Mouse (Mus musculus) erythroblast, embryonic 14.5 days (primary cell): Measurements from ENCODE around the gene Iqcf5. TPM values are rescaled to one million over a fixed set of nuclear protein-coding genes. Genes with fewer than 3 reads are reported as not detected.
"Not testable (repeated sequence)": the region's sequence is repeated elsewhere in the genome, so short reads cannot be mapped to it uniquely, and the experiment has no call there.

Experiments
- H3K27me3 ChIP-seq: 2 replicates; pipeline ENCODE4 v1.6.1; 2012; ENCODE audit warnings: inconsistent platforms; ENCODE audit not compliant: control insufficient read depth
- H3K36me3 ChIP-seq: 2 replicates; pipeline ENCODE4 v1.6.1; 2012; ENCODE audit warnings: mild to moderate bottlenecking, inconsistent platforms; ENCODE audit not compliant: control insufficient read depth
- H3K4me1 ChIP-seq: 2 replicates; pipeline ENCODE4 v1.6.1; 2012; ENCODE audit warnings: inconsistent platforms; ENCODE audit not compliant: control insufficient read depth
- H3K4me3 ChIP-seq: replicated peaks from 2 replicates; pipeline ENCODE3; 2012; ENCODE audit warnings: moderate library complexity, mild to moderate bottlenecking, inconsistent platforms
- H3K9me3 ChIP-seq: 2 replicates; pipeline ENCODE4 v1.6.1; 2012; ENCODE audit warnings: low read length, inconsistent platforms, mixed read lengths; ENCODE audit not compliant: control insufficient read depth
- GATA1 ChIP-seq: IDR thresholded peaks from 2 replicates; pipeline ENCODE4 v1.6.1; 2012; ENCODE audit warnings: low read length, inconsistent platforms, mixed read lengths
- TAL1 ChIP-seq: IDR thresholded peaks from 3 replicates; pipeline ENCODE4 v1.6.1; 2012; ENCODE audit warnings: low read length, inconsistent platforms, mixed read lengths
- polyA plus RNA-seq: library from polyadenylated mRNA; stranded (reverse); fragments of >175 nt; gene quantifications from 2 replicates; pipeline ENCODE4 v1.2.3, GENCODE M21; 2012

The Iqcf5 gene
- polyA plus RNA-seq, 1 experiment: not detected

GRCm38 (mm10) chr9:106478101-106478500, 36.3 kb upstream of the Iqcf5 start:
- Histone ChIP-seq H3K9me3 (no peaks in the 10 kb centered on the region), H3K4me1 (peaks cover 46% of the 10 kb centered on the region), H3K4me3 (peak overlapping the region; percentile 69), H3K36me3 (peaks cover 32% of the 10 kb centered on the region), H3K27me3 (no peaks in the 10 kb centered on the region)
- TF ChIP-seq TAL1: no peak
- no peak for TF ChIP-seq GATA1

DNA sequence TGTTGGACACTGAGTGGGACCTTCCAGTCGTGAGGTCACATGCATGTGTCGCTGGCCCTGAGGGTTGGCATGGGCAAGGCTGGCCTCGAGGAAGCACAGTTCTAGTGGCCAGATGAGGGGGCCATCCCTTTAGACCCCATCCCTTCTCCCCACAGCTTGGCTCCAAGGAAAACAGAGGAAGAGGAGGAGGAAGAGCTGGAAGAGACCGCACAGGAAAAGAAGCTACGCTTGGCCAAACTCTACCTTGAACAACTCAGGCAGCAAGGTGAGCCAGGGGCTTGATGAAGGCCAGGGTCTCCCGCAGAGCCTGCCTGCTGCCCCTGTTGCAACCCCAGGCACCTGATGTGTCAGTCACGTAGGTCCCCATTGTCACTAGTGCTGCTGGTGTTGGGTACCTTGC, 33.8 kb upstream of the Iqcf5 start:
- Histone ChIP-seq H3K4me3 (no peak overlapping the region), H3K9me3 (no peaks in the 10 kb centered on the region), H3K36me3 (peaks cover 56% of the 10 kb centered on the region), H3K27me3 (no peaks in the 10 kb centered on the region), H3K4me1 (peaks cover 31% of the 10 kb centered on the region)
- no peak for TF ChIP-seq TAL1
- no peak for TF ChIP-seq GATA1

DNA sequence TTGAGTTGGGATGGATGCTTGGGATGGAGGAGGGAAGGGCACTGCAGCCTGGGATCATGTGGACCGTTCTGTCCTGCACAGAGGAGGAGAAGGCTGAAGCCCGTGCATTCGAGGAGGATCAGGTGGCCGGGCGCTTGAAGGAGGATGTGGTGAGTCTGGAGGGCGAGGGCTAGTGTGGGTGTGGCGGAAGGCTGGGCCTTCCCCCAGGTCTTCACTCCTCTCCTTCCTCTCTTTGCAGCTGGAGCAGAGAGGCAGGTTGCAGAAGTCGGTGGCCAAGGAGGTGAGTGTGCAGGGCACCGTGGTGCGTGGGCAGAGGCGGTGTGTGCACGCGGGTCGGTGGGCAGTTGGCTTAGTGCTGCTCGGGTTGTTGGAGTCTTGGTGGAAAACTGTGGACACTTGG, 33.3 kb upstream of the Iqcf5 start:
- no peak for TF ChIP-seq TAL1
- no peak for TF ChIP-seq GATA1
- peaks cover 25% of the 10 kb centered on the region for H3K4me1 ChIP-seq
- no peak overlapping the region for H3K4me3 ChIP-seq
- peaks cover 61% of the 10 kb centered on the region for H3K36me3 ChIP-seq
- H3K9me3 ChIP-seq: no peaks in the 10 kb centered on the region
- H3K27me3 ChIP-seq: no peaks in the 10 kb centered on the region

DNA sequence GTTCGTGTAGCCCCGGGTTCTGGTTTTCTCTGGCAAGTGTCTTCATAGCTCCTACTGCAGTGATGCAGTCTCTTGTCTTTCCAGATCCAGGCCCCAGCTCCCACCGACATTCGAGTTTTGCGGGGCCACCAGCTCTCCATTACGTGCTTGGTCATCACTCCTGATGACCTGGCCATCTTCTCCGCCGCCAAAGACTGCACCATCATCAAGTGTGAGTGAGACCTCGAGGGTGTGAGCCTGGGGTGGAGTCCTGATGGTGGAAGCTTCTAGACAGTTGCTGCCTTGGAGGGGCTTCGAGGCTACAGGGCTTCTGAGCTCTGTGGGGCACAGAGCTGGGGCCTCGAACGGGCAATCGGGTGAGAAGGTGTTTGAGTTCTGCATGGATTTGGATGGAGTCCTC, 32.7 kb upstream of the Iqcf5 start:
- H3K9me3 ChIP-seq: no peaks in the 10 kb centered on the region
- H3K36me3 ChIP-seq: peaks cover 61% of the 10 kb centered on the region
- H3K4me1 ChIP-seq: peaks cover 19% of the 10 kb centered on the region
- no peaks in the 10 kb centered on the region for H3K27me3 ChIP-seq
- H3K4me3 ChIP-seq: no peak overlapping the region
- TF ChIP-seq GATA1 (no peak), TAL1 (no peak)

DNA sequence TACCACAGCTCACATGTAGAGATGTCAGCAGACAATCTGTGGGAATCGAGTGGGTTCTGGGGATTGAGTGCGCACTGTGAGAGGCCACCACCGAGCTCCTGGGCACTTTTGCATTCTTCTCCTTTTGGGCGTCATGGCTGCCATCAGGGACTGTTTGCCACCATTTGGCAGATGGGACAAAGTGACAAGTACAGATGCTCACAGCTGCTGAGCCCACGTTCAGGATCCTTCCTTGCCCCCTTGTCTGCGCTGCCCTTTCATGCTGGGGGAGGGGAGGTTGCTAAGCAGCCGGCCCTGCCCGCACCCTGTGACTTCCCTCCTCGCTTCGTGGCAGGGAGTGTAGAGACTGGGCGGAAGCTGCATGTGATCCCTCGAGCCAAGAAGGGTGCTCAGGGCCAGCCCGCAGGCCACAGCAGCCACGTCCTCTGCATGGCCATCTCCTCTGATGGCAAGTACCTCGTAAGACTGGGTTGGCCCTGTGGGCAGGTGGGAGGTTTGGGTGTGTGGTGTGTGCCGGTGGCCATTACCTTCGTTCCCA, 31.7 kb upstream of the Iqcf5 start:
- no peak overlapping the region for H3K4me3 ChIP-seq
- no peaks in the 10 kb centered on the region for H3K27me3 ChIP-seq
- peaks cover 9% of the 10 kb centered on the region for H3K4me1 ChIP-seq
- TF ChIP-seq GATA1: no peak
- no peaks in the 10 kb centered on the region for H3K9me3 ChIP-seq
- peaks cover 61% of the 10 kb centered on the region for H3K36me3 ChIP-seq

- Histone ChIP-seq H3K4me1 (peaks cover 5% of the 10 kb centered on the region), H3K36me3 (peaks cover 61% of the 10 kb centered on the region), H3K4me3 (no peak overlapping the region), H3K27me3 (no peaks in the 10 kb centered on the region), H3K9me3 (no peaks in the 10 kb centered on the region)
- TF ChIP-seq GATA1: no peak
- no peak for TF ChIP-seq TAL1
Measured at GRCm38 (mm10) chr9:106483136-106483535, 31.2 kb upstream of the Iqcf5 start.

DNA sequence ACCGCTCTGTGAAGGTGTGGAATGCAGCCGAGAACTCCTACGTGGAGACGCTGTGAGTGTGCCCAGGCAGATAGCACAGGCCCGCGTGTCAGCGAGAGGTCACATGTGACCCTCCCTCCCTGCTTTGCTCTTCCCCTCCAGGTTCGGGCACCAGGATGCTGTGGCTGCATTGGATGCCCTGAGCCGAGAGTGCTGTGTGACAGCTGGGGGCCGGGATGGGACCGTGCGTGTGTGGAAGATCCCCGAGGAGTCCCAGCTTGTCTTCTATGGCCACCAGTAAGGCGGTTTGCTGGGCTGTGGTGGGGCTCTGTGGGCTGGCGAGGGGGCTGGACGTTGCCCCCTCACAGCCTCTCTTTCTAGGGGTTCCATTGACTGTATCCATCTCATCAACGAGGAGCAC, 30.8 kb upstream of the Iqcf5 start:
- peaks cover 61% of the 10 kb centered on the region for H3K36me3 ChIP-seq
- TF ChIP-seq TAL1 (no peak), GATA1 (no peak)
- H3K27me3 ChIP-seq: no peaks in the 10 kb centered on the region
- peaks cover 3% of the 10 kb centered on the region for H3K4me1 ChIP-seq
- H3K9me3 ChIP-seq: no peaks in the 10 kb centered on the region
- no peak overlapping the region for H3K4me3 ChIP-seq

DNA sequence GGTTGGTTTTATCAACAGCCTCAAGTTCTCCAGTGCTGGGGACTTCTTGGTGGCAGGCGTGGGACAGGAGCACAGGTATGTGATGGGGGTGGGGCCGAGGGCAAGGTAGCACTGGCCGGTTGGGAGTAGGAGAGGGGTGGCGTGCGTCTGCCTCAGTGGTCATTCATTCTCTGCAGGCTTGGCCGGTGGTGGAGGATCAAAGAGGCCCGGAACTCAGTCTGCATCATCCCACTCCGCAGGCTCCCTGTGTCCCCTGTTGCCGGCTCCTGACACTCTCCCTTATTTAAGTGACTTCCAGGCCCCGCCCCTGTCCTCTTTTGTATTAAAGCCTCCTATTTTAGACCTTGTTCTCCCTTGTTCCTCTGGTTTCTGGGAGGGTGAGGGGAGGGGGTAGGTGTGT, 29.3 kb upstream of the Iqcf5 start:
- Histone ChIP-seq H3K4me1 (no peaks in the 10 kb centered on the region; the same call in 1 of the 2 replicates), H3K9me3 (no peaks in the 10 kb centered on the region), H3K36me3 (peaks cover 60% of the 10 kb centered on the region), H3K4me3 (no peak overlapping the region), H3K27me3 (no peaks in the 10 kb centered on the region)
- TF ChIP-seq GATA1 (no peak), TAL1 (no peak)

- not testable (repeated sequence) for H3K4me1 ChIP-seq, H3K4me3 ChIP-seq, H3K27me3 ChIP-seq, H3K9me3 ChIP-seq
- peaks cover 41% of the 10 kb centered on the region for H3K36me3 ChIP-seq
Measured at GRCm38 (mm10) chr9:106487602-106488001, 26.8 kb upstream of the Iqcf5 start.

DNA sequence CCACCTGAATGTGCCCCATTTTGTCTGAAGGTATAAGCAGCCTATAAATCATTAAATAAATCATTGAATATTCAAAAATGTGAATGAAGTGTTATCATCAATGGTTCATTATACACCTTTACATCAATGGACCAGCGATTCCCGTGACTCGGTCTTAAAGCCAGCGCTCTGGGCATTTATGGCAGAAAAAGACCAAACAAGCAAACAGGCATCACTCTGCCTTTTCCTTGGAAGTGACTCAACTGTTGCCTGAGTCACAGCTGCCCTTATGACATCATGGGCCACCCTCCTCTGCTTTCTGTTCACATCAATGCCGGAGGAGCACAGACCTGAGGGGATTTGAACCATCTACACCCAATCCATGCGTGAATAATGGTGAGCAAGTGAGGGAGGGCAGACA, 14.7 kb upstream of the Iqcf5 start, which contains the start of gene Iqcf1:
TSS of gene Iqcf1 (plus strand) at position 301 of the 400 bp plus-strand sequence.
- TF ChIP-seq TAL1 (no peak), GATA1 (no peak)
- Histone ChIP-seq H3K4me3 (no peak within 1 kb of the TSS), H3K27me3 (no peaks in the 10 kb centered on the region), H3K36me3 (no peaks in the 10 kb centered on the region), H3K9me3 (no peaks in the 10 kb centered on the region), H3K4me1 (no peaks in the 10 kb centered on the region)
